Mouse (Mus musculus): Measurements from ENCODE around the gene Usp12. TPM values are rescaled to one million over a fixed set of nuclear protein-coding genes. Genes with fewer than 3 reads are reported as not detected.

Usp12 gene
- polyA plus RNA-seq (2014; fragmentation: Nextera tagmentation; extraction: Ambion mirVana): 8.6 and 8.9 TPM in 2 replicates

DNA sequence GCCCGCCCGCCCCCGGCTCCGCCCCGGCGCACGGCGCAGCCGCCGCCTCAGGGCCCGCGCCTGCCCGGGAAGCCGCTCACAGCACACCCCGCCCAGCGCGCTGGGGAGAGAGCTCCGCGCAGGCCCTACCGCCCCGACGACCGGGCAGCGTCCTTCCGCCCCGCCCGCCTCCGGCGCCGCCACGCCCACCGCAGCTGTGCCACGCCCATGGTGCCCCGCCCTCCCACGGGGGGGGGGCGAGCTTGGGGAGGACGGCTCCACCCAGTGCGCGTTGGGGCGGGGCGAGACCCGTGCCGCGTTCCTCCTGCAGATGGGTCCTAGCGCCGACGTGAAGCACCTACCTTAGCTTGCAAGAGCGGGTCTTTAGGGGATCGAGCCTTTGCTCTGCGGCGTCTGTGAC, at the start of gene Usp12:
Gene Usp12, minus strand, starts transcription at position 154 of the 400 bp plus-strand sequence.
- H3K27ac ChIP-seq (replicated peaks in 1 of 2; ENCODE audit: control insufficient read depth in 1 of 2, insufficient read depth in 1 of 2, low read depth in 2 of 2, low read length in 2 of 2): peak within 1 kb of the TSS; percentile 80 to 93
- H3K4me3 ChIP-seq (ENCODE audit: control insufficient read depth in 1 of 2, insufficient read depth in 1 of 2, low read depth in 1 of 2, low read length in 2 of 2): peak within 1 kb of the TSS; percentile 96 to 99
- peak within 1 kb of the TSS; percentile 76 for H3K4me2 ChIP-seq (ENCODE audit: low read length)
- no peaks in the 10 kb centered on the region for H3K27me3 ChIP-seq (ENCODE audit: control insufficient read depth, insufficient read depth, low read length)
- H3K36me3 ChIP-seq (ENCODE audit: control insufficient read depth, insufficient read depth, low read length): no peaks in the 10 kb centered on the region
- ATAC-seq (ENCODE audit: insufficient number of reproducible peaks, insufficient read depth, low FRiP score, low read depth): peak; percentile 96
- H3K4me1 ChIP-seq (ENCODE audit: control insufficient read depth in 2 of 2, insufficient read depth in 2 of 2, low read length in 2 of 2): peaks cover 5 to 23% of the 10 kb centered on the region in 2 experiments
- peak within 1 kb of the TSS; percentile 95 for H3K9ac ChIP-seq (ENCODE audit: low read length)
- H3K9me3 ChIP-seq (ENCODE audit: control insufficient read depth, low read length): no peaks in the 10 kb centered on the region
- 2% methylated on average over 37 of the region's 51 CpGs for WGBS

DNA sequence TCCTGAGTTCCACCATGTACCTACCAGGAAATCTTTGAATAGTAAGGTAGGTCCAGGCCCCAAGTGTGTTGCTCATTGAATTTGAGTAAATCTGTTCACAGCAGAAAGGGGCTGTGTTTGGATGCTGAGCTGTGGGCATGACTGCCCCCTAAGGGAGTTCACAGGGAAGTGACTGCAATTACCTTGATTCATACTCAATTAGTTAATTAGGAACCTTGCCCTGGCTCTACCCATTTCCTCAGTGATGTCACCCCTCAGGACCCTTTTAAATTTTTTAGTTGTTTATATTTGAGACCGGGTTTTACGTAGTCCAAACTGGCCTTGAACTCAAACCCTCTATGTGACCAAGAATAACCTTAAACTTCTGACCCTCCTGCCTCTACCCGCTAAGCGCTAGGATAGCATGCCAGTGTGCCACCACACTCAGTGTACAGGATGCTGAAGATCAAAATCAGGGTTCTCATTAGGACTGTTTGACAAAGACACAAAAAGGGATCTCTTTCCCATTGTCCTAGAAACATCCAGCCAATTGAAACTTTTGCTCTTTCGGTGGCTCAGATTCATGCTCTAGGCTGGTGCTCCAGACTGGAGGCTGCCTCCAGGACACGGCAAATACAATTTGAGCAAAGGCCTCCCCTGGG, 49.6 kb upstream of the Usp12 start:
- H3K9ac ChIP-seq (ENCODE audit: low read length): peak overlapping the region; percentile 74
- peak overlapping the region; percentile 53 to 62 for H3K4me3 ChIP-seq (ENCODE audit: control insufficient read depth in 1 of 2, insufficient read depth in 1 of 2, low read depth in 1 of 2, low read length in 2 of 2)
- 14% methylated on average over 6 of the region's 6 CpGs for whole genome bisulfite sequencing
- no peaks in the 10 kb centered on the region for H3K9me3 ChIP-seq (ENCODE audit: control insufficient read depth, low read length)
- ATAC-seq (ENCODE audit: insufficient number of reproducible peaks, insufficient read depth, low FRiP score, low read depth): no peak
- peaks cover 0 to 4% of the 10 kb centered on the region in 2 experiments; a peak in 1 of 4 replicates for H3K4me1 ChIP-seq (ENCODE audit: control insufficient read depth in 2 of 2, insufficient read depth in 2 of 2, low read length in 2 of 2)
- 0 out of 2 replicates have a peak, but pooled peaks cover 3% of the 10 kb centered on the region for H3K36me3 ChIP-seq (ENCODE audit: control insufficient read depth, insufficient read depth, low read length)
- peak overlapping the region; percentile 96 for H3K4me2 ChIP-seq (ENCODE audit: low read length)
- no peaks in the 10 kb centered on the region for H3K27me3 ChIP-seq (ENCODE audit: control insufficient read depth, insufficient read depth, low read length)
- H3K27ac ChIP-seq (replicated peaks in 1 of 2; ENCODE audit: control insufficient read depth in 1 of 2, insufficient read depth in 1 of 2, low read depth in 2 of 2, low read length in 2 of 2): peak overlapping the region in 1 of 2 experiments; percentile 34; a peak in 1 of 4 replicates

DNA sequence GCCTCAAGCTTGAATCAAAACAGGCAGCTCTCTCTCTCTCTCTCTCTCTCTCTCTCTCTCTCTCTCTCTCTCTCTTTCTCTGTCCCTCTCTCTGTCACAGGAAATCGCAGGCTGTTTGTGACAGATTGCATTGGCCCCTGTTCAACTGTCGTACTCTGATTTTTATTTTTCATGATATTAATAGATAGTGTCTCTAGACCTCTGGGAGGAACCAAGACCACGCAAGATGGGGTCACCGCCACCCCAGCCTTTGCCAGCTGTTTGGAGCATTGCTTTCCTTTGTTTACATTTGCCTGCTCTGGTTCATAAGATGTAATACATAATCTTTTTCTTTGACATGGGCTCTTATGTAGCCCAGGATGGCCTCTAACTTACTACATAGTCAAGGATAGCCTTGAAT, 47.2 kb upstream of the Usp12 start:
- ATAC-seq (ENCODE audit: insufficient number of reproducible peaks, insufficient read depth, low FRiP score, low read depth): no peak
- Histone ChIP-seq H3K4me1 (ENCODE audit: control insufficient read depth in 2 of 2, insufficient read depth in 2 of 2, low read length in 2 of 2) (peaks cover 0 to 4% of the 10 kb centered on the region in 2 experiments; a peak in 1 of 4 replicates), H3K4me2 (ENCODE audit: low read length) (no peak overlapping the region), H3K4me3 (ENCODE audit: control insufficient read depth in 1 of 2, insufficient read depth in 1 of 2, low read depth in 1 of 2, low read length in 2 of 2) (no peak overlapping the region), H3K36me3 (ENCODE audit: control insufficient read depth, insufficient read depth, low read length) (peaks cover 26% of the 10 kb centered on the region), H3K27ac (replicated peaks in 1 of 2; ENCODE audit: control insufficient read depth in 1 of 2, insufficient read depth in 1 of 2, low read depth in 2 of 2, low read length in 2 of 2) (no peak overlapping the region), H3K9me3 (ENCODE audit: control insufficient read depth, low read length) (no peaks in the 10 kb centered on the region), H3K9ac (ENCODE audit: low read length) (no peak overlapping the region), H3K27me3 (ENCODE audit: control insufficient read depth, insufficient read depth, low read length) (no peaks in the 10 kb centered on the region)
- 88% methylated on average over 4 of the region's 4 CpGs for WGBS

DNA sequence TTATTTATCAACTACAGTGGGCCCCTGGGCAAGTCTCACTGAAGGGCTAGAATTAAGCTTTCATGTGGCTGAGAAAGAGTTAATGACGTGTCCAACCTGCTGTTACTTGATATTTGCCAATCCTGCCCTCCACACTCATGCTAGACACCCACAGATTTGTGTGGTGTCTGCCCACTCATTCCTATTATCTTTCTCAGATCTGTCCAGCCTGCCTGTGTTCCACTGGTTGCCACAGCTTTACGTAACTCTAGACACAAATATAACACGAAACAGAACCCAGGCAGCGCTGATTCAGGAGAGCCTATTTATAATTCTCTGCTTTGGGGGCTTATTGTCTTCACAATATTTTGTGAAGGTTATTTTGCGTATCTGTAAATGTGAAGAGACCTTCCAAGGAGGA, 46.5 kb upstream of the Usp12 start:
- Histone ChIP-seq H3K4me2 (ENCODE audit: low read length) (no peak overlapping the region), H3K27ac (replicated peaks in 1 of 2; ENCODE audit: control insufficient read depth in 1 of 2, insufficient read depth in 1 of 2, low read depth in 2 of 2, low read length in 2 of 2) (no peak overlapping the region), H3K9ac (ENCODE audit: low read length) (no peak overlapping the region), H3K36me3 (ENCODE audit: control insufficient read depth, insufficient read depth, low read length) (peaks cover 33% of the 10 kb centered on the region), H3K27me3 (ENCODE audit: control insufficient read depth, insufficient read depth, low read length) (no peaks in the 10 kb centered on the region), H3K4me1 (ENCODE audit: control insufficient read depth in 2 of 2, insufficient read depth in 2 of 2, low read length in 2 of 2) (peaks cover 0 to 4% of the 10 kb centered on the region in 2 experiments; a peak in 1 of 4 replicates), H3K4me3 (ENCODE audit: control insufficient read depth in 1 of 2, insufficient read depth in 1 of 2, low read depth in 1 of 2, low read length in 2 of 2) (no peak overlapping the region), H3K9me3 (ENCODE audit: control insufficient read depth, low read length) (no peaks in the 10 kb centered on the region)
- ATAC-seq (ENCODE audit: insufficient number of reproducible peaks, insufficient read depth, low FRiP score, low read depth): no peak
- 80% methylated on average over 5 of the region's 5 CpGs for WGBS

DNA sequence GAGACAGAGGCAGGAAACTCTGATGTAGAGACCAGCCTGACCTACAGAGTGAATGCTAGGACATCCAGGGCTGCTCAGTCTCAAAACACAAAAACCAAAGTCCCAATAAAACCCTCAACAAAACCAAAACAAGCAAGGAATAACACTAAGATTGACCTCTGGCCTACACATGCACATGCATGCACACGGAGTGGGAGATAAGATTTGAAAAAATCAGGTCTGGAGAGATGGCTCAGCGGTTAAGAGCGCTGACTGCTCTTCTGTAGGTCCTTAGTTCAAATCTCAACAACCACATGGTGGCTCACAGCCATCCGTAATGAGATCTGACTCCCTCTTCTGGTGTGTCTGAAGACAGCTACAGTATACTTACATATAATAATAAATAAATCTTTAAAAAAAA, 45.6 kb upstream of the Usp12 start:
- 67% methylated on average over 4 of the region's 4 CpGs for WGBS
- no peaks in the 10 kb centered on the region for H3K4me1 ChIP-seq (ENCODE audit: control insufficient read depth in 2 of 2, insufficient read depth in 2 of 2, low read length in 2 of 2)
- H3K9ac ChIP-seq (ENCODE audit: low read length): no peak overlapping the region
- no peaks in the 10 kb centered on the region for H3K27me3 ChIP-seq (ENCODE audit: control insufficient read depth, insufficient read depth, low read length)
- H3K4me3 ChIP-seq (ENCODE audit: control insufficient read depth in 1 of 2, insufficient read depth in 1 of 2, low read depth in 1 of 2, low read length in 2 of 2): no peak overlapping the region
- H3K9me3 ChIP-seq (ENCODE audit: control insufficient read depth, low read length): no peaks in the 10 kb centered on the region
- no peak overlapping the region for H3K27ac ChIP-seq (replicated peaks in 1 of 2; ENCODE audit: control insufficient read depth in 1 of 2, insufficient read depth in 1 of 2, low read depth in 2 of 2, low read length in 2 of 2)
- no peak overlapping the region for H3K4me2 ChIP-seq (ENCODE audit: low read length)
- ATAC-seq (ENCODE audit: insufficient number of reproducible peaks, insufficient read depth, low FRiP score, low read depth): no peak
- H3K36me3 ChIP-seq (ENCODE audit: control insufficient read depth, insufficient read depth, low read length): peaks cover 42% of the 10 kb centered on the region

DNA sequence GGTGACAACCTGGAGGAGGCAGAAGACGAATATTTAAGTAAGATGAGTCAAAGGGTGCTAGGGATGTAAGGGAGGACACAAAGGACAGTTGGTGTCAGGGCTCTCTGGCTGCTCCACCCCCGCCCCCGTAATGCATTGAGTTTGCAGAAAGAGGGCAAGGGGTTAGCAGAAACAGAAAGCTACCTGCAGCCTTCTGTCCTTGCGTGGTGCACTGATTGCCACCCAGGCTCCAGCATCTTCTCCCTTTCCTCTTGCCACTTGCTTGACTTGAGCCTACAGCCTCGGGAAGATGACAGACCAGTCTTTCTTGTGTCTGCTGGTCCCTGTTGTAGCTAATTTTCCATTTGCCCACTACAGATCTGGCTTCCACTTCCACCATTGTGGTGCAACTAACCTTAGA, 45.0 kb upstream of the Usp12 start:
- 47% methylated on average over 5 of the region's 5 CpGs for WGBS
- Histone ChIP-seq H3K4me1 (ENCODE audit: control insufficient read depth in 2 of 2, insufficient read depth in 2 of 2, low read length in 2 of 2) (no peaks in the 10 kb centered on the region), H3K27me3 (ENCODE audit: control insufficient read depth, insufficient read depth, low read length) (no peaks in the 10 kb centered on the region), H3K9ac (ENCODE audit: low read length) (no peak overlapping the region), H3K4me3 (ENCODE audit: control insufficient read depth in 1 of 2, insufficient read depth in 1 of 2, low read depth in 1 of 2, low read length in 2 of 2) (no peak overlapping the region), H3K36me3 (ENCODE audit: control insufficient read depth, insufficient read depth, low read length) (peaks cover 49% of the 10 kb centered on the region), H3K9me3 (ENCODE audit: control insufficient read depth, low read length) (no peaks in the 10 kb centered on the region), H3K4me2 (ENCODE audit: low read length) (no peak overlapping the region), H3K27ac (replicated peaks in 1 of 2; ENCODE audit: control insufficient read depth in 1 of 2, insufficient read depth in 1 of 2, low read depth in 2 of 2, low read length in 2 of 2) (no peak overlapping the region)
- no peak for ATAC-seq (ENCODE audit: insufficient number of reproducible peaks, insufficient read depth, low FRiP score, low read depth)

DNA sequence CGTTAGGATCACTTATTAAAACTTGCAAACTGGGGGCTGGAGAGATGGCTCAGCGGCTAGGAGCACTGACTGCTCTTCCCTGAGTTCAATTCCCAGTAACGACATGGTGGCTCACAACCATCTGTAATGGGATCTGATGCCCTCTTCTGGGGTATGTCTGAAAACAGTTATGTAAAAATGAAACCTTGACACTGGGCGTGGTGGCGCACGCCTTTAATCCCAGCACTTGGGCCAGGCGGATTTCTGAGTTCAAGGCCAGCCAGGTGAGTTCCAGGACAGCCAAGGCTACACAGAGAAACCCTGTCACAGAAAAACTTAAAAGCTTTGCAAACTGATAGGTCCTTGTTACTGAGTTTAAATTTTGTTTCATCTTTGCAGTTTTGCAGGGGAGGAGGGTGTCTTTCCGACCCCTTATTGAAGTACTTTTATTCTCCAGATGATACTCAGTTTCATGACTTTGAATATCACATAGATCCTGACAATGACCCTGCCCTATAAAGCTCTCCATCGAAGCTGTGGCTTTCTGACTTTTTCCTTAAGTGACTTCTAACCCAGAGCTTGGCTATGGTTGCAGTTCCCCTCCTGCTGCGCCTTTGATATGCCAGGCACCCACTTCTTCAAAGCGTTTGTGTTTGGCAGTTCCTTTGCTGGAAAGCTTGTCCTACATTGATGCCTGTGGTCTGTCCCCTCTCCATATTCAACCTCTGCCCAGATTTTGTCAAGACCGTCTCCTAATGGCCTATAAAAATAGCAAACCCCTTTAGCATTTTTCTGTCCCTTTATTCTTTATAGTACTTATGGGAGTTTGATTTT, 44.2 kb upstream of the Usp12 start:
- H3K4me3 ChIP-seq (ENCODE audit: control insufficient read depth in 1 of 2, insufficient read depth in 1 of 2, low read depth in 1 of 2, low read length in 2 of 2): no peak overlapping the region
- H3K27me3 ChIP-seq (ENCODE audit: control insufficient read depth, insufficient read depth, low read length): no peaks in the 10 kb centered on the region
- 46% methylated on average over 12 of the region's 12 CpGs for WGBS
- peaks cover 56% of the 10 kb centered on the region for H3K36me3 ChIP-seq (ENCODE audit: control insufficient read depth, insufficient read depth, low read length)
- no peak overlapping the region for H3K9ac ChIP-seq (ENCODE audit: low read length)
- no peak overlapping the region for H3K4me2 ChIP-seq (ENCODE audit: low read length)
- no peaks in the 10 kb centered on the region for H3K9me3 ChIP-seq (ENCODE audit: control insufficient read depth, low read length)
- ATAC-seq (ENCODE audit: insufficient number of reproducible peaks, insufficient read depth, low FRiP score, low read depth): no peak
- H3K27ac ChIP-seq (replicated peaks in 1 of 2; ENCODE audit: control insufficient read depth in 1 of 2, insufficient read depth in 1 of 2, low read depth in 2 of 2, low read length in 2 of 2): no peak overlapping the region
- H3K4me1 ChIP-seq (ENCODE audit: control insufficient read depth in 2 of 2, insufficient read depth in 2 of 2, low read length in 2 of 2): peaks cover 2 to 5% of the 10 kb centered on the region in 2 experiments; a peak in 2 of 4 replicates

All from heart, embryonic 14.5 days (tissue).